Mouse (Mus musculus): ENCODE data around the gene Immp2l. TPM values are rescaled to one million over a fixed set of nuclear protein-coding genes. Genes with fewer than 3 reads are reported as not detected.

Gene Immp2l
- total RNA-seq, 2 experiments from 2014 or later: 1.3 to 11.4 TPM

DNA sequence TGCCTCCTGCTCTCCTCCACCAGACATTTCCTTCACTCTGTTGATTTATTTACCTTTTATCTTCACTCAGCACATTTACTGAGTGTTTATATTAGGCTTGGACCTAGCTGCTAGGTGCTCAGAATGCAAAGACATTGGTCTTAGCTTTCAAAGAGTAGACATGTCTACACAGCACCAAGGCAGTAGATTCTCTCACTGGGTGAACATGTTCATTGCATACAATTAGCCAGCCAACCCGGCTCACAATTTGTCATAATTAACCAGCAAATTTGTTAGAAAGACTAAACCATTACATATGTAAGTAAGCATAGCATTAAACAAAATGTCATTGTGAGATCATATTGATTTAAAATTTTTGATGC, 542.5 kb downstream of the Immp2l start:
- ATAC-seq (replicated peaks; ENCODE audit: low FRiP score, low TSS enrichment, poor library complexity, severe bottlenecking): no peak

- ATAC-seq (replicated peaks; ENCODE audit: low FRiP score, low TSS enrichment, poor library complexity, severe bottlenecking): no peak
Measured at GRCm38 (mm10) chr12:41573754-41574153, 549.9 kb downstream of the Immp2l start.

DNA sequence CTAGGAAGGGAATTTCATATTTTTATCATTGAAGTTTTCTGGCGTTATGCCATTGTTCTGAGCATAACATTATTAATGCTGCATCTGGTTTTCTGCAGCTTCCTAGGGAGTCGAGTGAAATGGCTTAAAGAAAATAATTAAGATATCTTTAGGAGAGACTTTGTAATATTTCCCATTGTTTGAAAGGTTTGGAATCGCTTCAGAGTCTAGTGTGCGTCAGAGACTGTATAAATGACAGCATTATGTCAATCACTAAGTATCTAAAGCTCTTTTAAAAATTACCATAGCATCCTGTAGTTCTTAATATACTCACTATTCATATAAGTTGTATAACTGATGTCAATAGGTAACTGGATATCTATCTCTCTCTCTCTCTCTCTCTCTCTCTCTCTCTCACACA, 551.3 kb downstream of the Immp2l start:
- no peak for ATAC-seq (replicated peaks; ENCODE audit: low FRiP score, low TSS enrichment, poor library complexity, severe bottlenecking)

DNA sequence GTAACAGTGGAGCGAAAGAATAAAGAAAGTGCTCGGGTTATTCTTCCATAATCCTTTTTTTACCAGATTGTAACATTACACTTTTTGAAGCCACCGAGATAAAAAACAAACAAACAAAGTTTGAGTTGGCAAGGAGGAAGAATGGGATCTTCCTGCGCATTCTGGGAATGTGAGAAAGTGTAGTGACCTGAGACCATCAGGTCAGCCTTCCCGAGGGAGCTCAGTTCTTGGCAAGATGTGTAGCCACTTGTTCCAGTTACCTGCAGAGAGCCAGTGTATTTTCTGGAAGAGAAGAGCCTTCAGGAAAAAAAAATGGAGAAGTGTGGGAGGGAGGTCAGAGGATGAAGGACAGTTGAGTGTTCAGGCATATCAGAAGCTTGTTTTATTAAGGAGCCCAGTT, 569.5 kb downstream of the Immp2l start:
- ATAC-seq (replicated peaks; ENCODE audit: low FRiP score, low TSS enrichment, poor library complexity, severe bottlenecking): no peak

GRCm38 (mm10) chr12:41594037-41594436, 570.1 kb downstream of the Immp2l start:
- no peak for ATAC-seq (replicated peaks; ENCODE audit: low FRiP score, low TSS enrichment, poor library complexity, severe bottlenecking)

GRCm38 (mm10) chr12:41615271-41615670, 591.4 kb downstream of the Immp2l start:
- no peak for ATAC-seq (replicated peaks; ENCODE audit: low FRiP score, low TSS enrichment, poor library complexity, severe bottlenecking)

DNA sequence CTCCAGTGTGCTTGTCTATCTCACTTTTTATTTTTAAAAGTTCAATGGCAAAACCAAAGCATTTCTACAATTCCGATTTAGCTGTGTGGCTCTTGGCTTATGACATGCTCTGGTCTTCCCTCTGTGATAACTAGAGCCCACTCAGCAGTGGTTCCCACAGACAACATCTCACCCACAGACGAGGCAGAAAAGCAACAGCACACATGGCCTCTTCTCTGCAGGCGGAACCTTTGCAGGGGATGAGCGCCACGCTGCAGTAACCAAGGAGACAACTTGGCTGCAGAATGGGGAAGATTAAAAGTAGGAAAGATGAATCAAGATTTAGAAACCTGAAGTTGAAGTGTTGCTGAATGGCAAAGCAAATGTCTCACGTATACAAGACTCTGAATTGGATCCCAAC, 597.5 kb downstream of the Immp2l start:
- ATAC-seq (replicated peaks; ENCODE audit: low FRiP score, low TSS enrichment, poor library complexity, severe bottlenecking): no peak

- ATAC-seq (replicated peaks; ENCODE audit: low FRiP score, low TSS enrichment, poor library complexity, severe bottlenecking): no peak
Measured at GRCm38 (mm10) chr12:41643262-41643661, 619.4 kb downstream of the Immp2l start.

GRCm38 (mm10) chr12:41644802-41645551, 621.1 kb downstream of the Immp2l start:
- ATAC-seq (replicated peaks; ENCODE audit: low FRiP score, low TSS enrichment, poor library complexity, severe bottlenecking): no peak

DNA sequence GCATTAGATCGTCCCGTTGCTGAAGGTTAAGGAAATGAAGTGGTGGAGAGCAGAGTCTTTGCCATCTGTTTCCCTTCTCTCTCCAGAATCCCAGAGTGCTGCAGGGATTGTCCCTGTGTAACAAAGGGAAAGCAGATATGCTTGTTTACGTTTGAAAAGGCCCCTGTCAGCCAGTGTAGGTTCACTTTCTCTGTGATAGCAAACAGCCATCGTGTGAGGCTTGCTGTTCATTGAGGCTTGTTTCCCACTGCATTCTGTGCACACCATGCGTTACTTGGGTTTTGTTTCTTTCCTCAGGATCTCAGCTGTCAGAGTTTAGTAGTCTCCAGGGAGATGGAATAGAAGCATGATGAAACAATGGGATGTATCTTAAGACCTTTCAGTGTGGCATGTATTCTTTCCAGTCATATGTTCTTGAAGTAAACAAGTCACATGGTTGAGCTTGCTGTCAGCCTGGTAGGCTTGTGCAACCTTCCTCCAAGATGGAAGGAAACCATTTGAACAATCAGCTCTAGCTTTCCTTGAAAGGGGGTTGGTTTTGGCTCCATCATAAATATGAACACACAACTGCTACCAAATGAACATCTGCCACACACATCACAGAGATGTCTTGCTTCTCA, 623.2 kb downstream of the Immp2l start:
- no peak for ATAC-seq (replicated peaks; ENCODE audit: low FRiP score, low TSS enrichment, poor library complexity, severe bottlenecking)

- ATAC-seq (replicated peaks; ENCODE audit: low FRiP score, low TSS enrichment, poor library complexity, severe bottlenecking): no peak
Measured at GRCm38 (mm10) chr12:41647675-41648074, 623.8 kb downstream of the Immp2l start.

- no peak for ATAC-seq (replicated peaks; ENCODE audit: low FRiP score, low TSS enrichment, poor library complexity, severe bottlenecking)
Measured at GRCm38 (mm10) chr12:41649826-41650541, 626.1 kb downstream of the Immp2l start.

GRCm38 (mm10) chr12:41668280-41668679, 644.4 kb downstream of the Immp2l start:
- ATAC-seq (replicated peaks; ENCODE audit: low FRiP score, low TSS enrichment, poor library complexity, severe bottlenecking): no peak

- ATAC-seq (replicated peaks; ENCODE audit: low FRiP score, low TSS enrichment, poor library complexity, severe bottlenecking): no peak
Measured at GRCm38 (mm10) chr12:41669481-41669880, 645.6 kb downstream of the Immp2l start.

DNA sequence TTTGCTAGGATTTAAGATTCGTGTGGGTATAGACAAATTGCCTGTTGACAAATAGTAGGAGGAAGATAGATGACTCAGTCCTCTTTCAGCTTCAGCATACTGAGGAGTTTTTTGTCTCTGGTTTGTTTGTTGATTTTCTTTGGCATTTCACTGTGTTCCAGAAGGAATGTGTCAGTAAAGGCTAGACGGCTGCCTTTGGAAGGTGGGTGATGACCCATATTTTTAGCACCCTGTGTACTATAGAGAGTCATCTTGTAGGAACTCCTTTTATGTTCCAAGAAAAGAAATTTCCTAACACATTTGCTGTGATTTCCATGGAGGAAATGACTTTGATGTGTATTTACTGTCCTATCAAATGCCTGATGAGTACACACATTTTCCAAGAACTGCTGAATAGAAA, 651.0 kb downstream of the Immp2l start:
- ATAC-seq (replicated peaks; ENCODE audit: low FRiP score, low TSS enrichment, poor library complexity, severe bottlenecking): no peak

GRCm38 (mm10) chr12:41680141-41680540, 656.3 kb downstream of the Immp2l start:
- no peak for ATAC-seq (replicated peaks; ENCODE audit: low FRiP score, low TSS enrichment, poor library complexity, severe bottlenecking)

GRCm38 (mm10) chr12:41682141-41682540, 658.3 kb downstream of the Immp2l start:
- no peak for ATAC-seq (replicated peaks; ENCODE audit: low FRiP score, low TSS enrichment, poor library complexity, severe bottlenecking)

GRCm38 (mm10) chr12:41689809-41690208, 665.9 kb downstream of the Immp2l start:
- ATAC-seq (replicated peaks; ENCODE audit: low FRiP score, low TSS enrichment, poor library complexity, severe bottlenecking): no peak

DNA sequence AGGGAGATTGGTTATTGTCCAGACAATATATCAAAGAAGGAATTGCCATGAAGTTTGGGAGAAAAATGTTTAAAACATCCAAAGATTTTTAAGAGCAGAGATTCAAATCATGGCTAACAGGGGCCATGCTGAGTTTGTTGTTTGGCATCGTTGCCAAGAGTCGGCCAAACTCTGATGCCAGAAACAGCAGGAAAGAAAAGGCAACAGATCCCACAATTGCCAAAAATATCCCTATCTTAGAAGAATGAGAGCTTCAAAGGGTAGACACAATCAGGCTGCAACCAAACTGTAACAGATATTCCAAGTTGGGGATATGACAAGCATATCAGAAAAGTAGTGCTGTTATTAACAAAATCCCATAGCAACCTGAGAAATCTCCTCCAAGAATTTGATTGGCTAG, 686.7 kb downstream of the Immp2l start:
- ATAC-seq (replicated peaks; ENCODE audit: low FRiP score, low TSS enrichment, poor library complexity, severe bottlenecking): no peak

DNA sequence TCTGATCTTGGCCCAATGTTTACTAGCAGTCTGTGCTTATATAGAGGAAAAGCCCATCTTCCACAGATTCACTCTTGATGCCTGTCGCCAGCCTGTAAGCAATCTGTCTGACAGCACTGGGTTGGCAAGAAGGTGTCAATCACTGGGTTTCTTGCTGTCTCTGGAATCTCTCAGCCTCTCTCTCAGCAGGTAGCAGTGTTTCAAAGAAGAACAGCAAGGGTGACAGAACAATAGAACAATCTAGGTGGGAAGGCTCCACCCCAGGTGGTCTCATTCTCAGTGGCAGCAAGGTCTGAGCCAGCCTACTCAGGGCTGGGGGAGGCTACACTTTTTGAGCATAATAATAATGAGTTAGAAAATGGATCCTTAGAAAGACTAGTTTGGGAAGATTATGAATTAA, 693.1 kb downstream of the Immp2l start:
- ATAC-seq (replicated peaks; ENCODE audit: low FRiP score, low TSS enrichment, poor library complexity, severe bottlenecking): no peak

DNA sequence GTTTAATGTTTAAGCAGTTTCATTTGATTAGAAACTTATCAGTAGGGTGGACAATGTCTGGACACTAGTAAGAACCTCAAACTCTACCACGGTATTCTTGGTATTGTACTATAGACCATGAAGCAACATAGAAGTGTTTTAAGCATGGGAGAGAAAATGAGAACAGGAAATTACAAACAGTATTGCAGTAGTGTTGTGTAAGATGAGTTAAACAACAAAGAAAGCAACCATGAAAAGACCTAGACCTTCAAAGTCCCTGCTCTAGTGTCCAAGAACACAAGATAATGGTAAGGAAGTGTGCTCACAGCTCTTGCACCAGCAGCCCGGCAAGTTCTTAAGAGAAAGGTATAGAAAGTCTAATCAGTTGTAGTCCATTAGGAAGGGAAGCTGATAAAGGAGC, 700.7 kb downstream of the Immp2l start:
- ATAC-seq (replicated peaks; ENCODE audit: low FRiP score, low TSS enrichment, poor library complexity, severe bottlenecking): no peak

Measured in megakaryocyte-erythroid progenitor cell, adult 5-6 weeks (primary cell).